Mouse (Mus musculus): ENCODE data around the gene Ovol3.
"Not testable (repeated sequence)": the region's sequence is repeated elsewhere in the genome, so short reads cannot be mapped to it uniquely, and the experiment has no call there.

Ovol3 gene

GRCm38 (mm10) chr7:30222205-30222604 lies 13.3 kb downstream of the Ovol3 start:
- no peak for DNase-seq

GRCm38 (mm10) chr7:30221433-30221832 lies 14.1 kb downstream of the Ovol3 start:
- DNase-seq, result no peak

GRCm38 (mm10) chr7:30220008-30220356 lies 15.5 kb downstream of the Ovol3 start:
- DNase-seq, result no peak

GRCm38 (mm10) chr7:30219293-30220007 lies 16.1 kb downstream of the Ovol3 start:
- DNase-seq, result peak; percentile 57

GRCm38 (mm10) chr7:30217277-30217676 lies 18.2 kb downstream of the Ovol3 start:
- DNase-seq, result no peak

GRCm38 (mm10) chr7:30216723-30217151 lies 18.8 kb downstream of the Ovol3 start:
- DNase-seq, result peak; percentile 65

GRCm38 (mm10) chr7:30215875-30216274 lies 19.6 kb downstream of the Ovol3 start:
- no peak for DNase-seq

- DNase-seq, result no peak
Measured at GRCm38 (mm10) chr7:30213881-30214280, 21.6 kb downstream of the Ovol3 start.

- DNase-seq, result no peak
Measured at GRCm38 (mm10) chr7:30211025-30211424, 24.5 kb downstream of the Ovol3 start.

- DNase-seq, result not testable (repeated sequence)
Measured at GRCm38 (mm10) chr7:30206364-30206763, 29.2 kb downstream of the Ovol3 start.

GRCm38 (mm10) chr7:30205383-30205782 lies 30.1 kb downstream of the Ovol3 start:
- peak; percentile 44 for DNase-seq

- no peak for DNase-seq
Measured at GRCm38 (mm10) chr7:30204380-30204779, 31.1 kb downstream of the Ovol3 start.

GRCm38 (mm10) chr7:30202895-30203690 lies 32.4 kb downstream of the Ovol3 start:
- no peak for DNase-seq

GRCm38 (mm10) chr7:30200661-30201060 lies 34.9 kb downstream of the Ovol3 start:
- DNase-seq, result not testable (repeated sequence)

GRCm38 (mm10) chr7:30200200-30200599 lies 35.3 kb downstream of the Ovol3 start:
- DNase-seq, result no peak

- DNase-seq, result no peak
Measured at GRCm38 (mm10) chr7:30199498-30200139, 35.9 kb downstream of the Ovol3 start.

GRCm38 (mm10) chr7:30198481-30198971 lies 37.0 kb downstream of the Ovol3 start, which contains the start of gene Capns1:
Capns1 (minus strand) TSS chr7:30198811.
- DNase-seq, result peak; percentile 70

GRCm38 (mm10) chr7:30197592-30198129 lies 37.9 kb downstream of the Ovol3 start:
- no peak for DNase-seq

- no peak for DNase-seq
Measured at GRCm38 (mm10) chr7:30196171-30196570, 39.4 kb downstream of the Ovol3 start.

GRCm38 (mm10) chr7:30195461-30195860 lies 40.1 kb downstream of the Ovol3 start:
- DNase-seq, result no peak

GRCm38 (mm10) chr7:30194884-30195283 lies 40.6 kb downstream of the Ovol3 start:
- DNase-seq, result peak; percentile 93

- peak; percentile 40 for DNase-seq
Measured at GRCm38 (mm10) chr7:30194101-30194831, 41.3 kb downstream of the Ovol3 start.

All from thymus, postnatal 25 days (tissue).